Mouse (Mus musculus) hindbrain, embryonic 13.5 days (tissue): ENCODE data around the gene Cab39l. TPM values are rescaled to one million over a fixed set of nuclear protein-coding genes. Genes with fewer than 3 reads are reported as not detected.
"Not testable (repeated sequence)": the region's sequence is repeated elsewhere in the genome, so short reads cannot be mapped to it uniquely, and the experiment has no call there.

ENCODE experiments used
- ATAC-seq: fragments of 200-750 bp; cut with Nextera tagmentation; 2 replicates; pipeline ENCODE4 v1.8.0; 2017; ENCODE audit warnings: moderate TSS enrichment; ENCODE audit not compliant: low FRiP score
- H3K27ac ChIP-seq: fragments of 300-500 bp; sonication (generic); 2 replicates; pipeline ENCODE4 v1.5.1; 2015; ENCODE audit warnings: inconsistent platforms, mild to moderate bottlenecking, moderate library complexity
- H3K27me3 ChIP-seq: fragments of 300-500 bp; sonication (generic); 2 replicates; pipeline ENCODE4 v1.6.1; 2015; ENCODE audit warnings: mild to moderate bottlenecking, inconsistent platforms
- H3K36me3 ChIP-seq: fragments of 300-500 bp; sonication (generic); 2 replicates; pipeline ENCODE4 v1.6.1; 2015; ENCODE audit warnings: mild to moderate bottlenecking, inconsistent platforms
- H3K4me1 ChIP-seq: fragments of 300-500 bp; sonication (generic); replicated peaks from 2 replicates; pipeline ENCODE4 v1.6.1; 2015; ENCODE audit warnings: inconsistent platforms
- H3K4me2 ChIP-seq: fragments of 300-500 bp; sonication (generic); 2 replicates; pipeline ENCODE4 v1.6.1; 2015; ENCODE audit warnings: inconsistent platforms, mild to moderate bottlenecking, moderate library complexity
- H3K4me3 ChIP-seq: fragments of 300-500 bp; sonication (generic); 2 replicates; pipeline ENCODE4 v1.5.1; 2015; ENCODE audit warnings: mild to moderate bottlenecking, inconsistent platforms
- H3K9ac ChIP-seq: fragments of 300-500 bp; sonication (generic); 2 replicates; pipeline ENCODE4 v1.6.1; 2015; ENCODE audit warnings: mild to moderate bottlenecking, inconsistent platforms
- H3K9me3 ChIP-seq: fragments of 300-500 bp; sonication (generic); 2 replicates; pipeline ENCODE4 v1.6.1; 2016; ENCODE audit warnings: inconsistent platforms
- WGBS: fragments of 180-500 bp; shearing (Covaris S2); methylation state at CpG from one replicate; pipeline ENCODE4 v1.1.7; 2015; 5-methylcytosine and 5-hydroxymethylcytosine counted together
- polyA plus RNA-seq: library from polyadenylated mRNA; unstranded; fragments of >200 nt; fragmentation: Nextera tagmentation; extraction: Ambion mirVana; gene quantifications from 2 replicates; pipeline ENCODE4 v1.2.1, GENCODE M21; 2015

Cab39l gene
- polyA plus RNA-seq = 27.8 and 32.4 TPM in 2 replicates

DNA sequence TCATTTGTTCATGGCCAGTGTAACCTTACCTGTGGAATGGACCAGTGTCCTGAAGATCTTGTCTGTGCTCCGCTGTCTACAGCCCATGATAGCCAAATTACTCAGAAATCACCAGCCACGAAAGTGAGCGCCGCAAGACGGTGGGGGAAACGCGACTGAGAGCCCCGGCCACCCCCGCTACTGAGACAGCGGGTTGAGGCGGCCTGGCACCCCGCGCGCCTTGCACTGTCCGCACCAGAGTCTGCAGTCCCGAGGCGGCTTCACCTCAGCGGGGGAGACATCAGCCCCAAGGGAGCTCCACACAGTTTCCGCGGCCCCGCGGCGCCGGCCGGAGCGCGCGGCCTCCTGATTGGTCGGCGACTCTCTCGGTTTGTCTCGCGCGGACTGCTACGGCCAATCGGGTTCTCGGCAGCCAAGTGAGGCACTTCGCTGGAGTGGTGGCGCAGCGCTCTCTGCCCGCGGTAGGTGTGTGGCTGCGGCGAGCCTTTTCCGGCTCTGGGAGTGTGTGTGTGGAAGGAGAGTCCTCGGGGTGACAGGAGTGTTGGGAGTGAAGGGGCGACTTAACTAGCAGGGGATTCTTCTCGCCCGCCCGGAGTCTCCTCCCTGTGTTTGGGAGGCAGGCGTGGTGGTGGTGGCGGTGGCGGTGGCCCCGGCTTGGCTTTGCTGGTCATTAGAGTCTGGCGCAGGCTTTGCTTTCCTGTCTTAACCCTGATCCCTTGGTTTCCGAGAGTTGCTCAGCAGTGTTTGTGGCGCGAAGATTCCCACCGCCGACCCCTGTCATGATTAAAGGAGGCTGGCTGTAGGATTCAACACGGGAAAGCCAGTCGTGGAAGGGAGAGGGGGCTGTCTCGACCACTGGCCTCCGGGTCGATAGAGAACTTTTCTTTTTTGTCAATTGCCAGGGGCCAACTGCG lies at the start of gene Cab39l, which contains the start of gene Setdb2:
Gene Cab39l, plus strand, starts transcription at position 415 of the 914 bp plus-strand sequence.
Gene Setdb2, minus strand, starts transcription at position 327 of the 914 bp plus-strand sequence.
- peak within 1 kb of the TSS; percentile 66 for H3K4me3 ChIP-seq
- H3K27me3 ChIP-seq = no peaks in the 10 kb centered on the region
- peak; percentile 100 for ATAC-seq
- peaks cover 17% of the 10 kb centered on the region for H3K4me1 ChIP-seq
- WGBS = under 1% methylated on average over 65 of the region's 66 CpGs
- H3K9ac ChIP-seq = peak within 1 kb of the TSS; percentile 83
- H3K36me3 ChIP-seq = no peaks in the 10 kb centered on the region
- H3K9me3 ChIP-seq = no peaks in the 10 kb centered on the region
- peak within 1 kb of the TSS; percentile 83 for H3K27ac ChIP-seq
- H3K4me2 ChIP-seq = peak within 1 kb of the TSS; percentile 88

GRCm38 (mm10) chr14:59395281-59395680 lies 45.5 kb upstream of the Cab39l start, which contains the start of gene Phf11c:
Phf11c (minus strand) TSS chr14:59395381.
- no peak within 1 kb of the TSS for H3K4me3 ChIP-seq
- H3K36me3 ChIP-seq = no peaks in the 10 kb centered on the region
- H3K27me3 ChIP-seq = no peaks in the 10 kb centered on the region
- no peak for ATAC-seq
- WGBS = 95% methylated on average over 3 of the region's 3 CpGs
- H3K27ac ChIP-seq = no peak within 1 kb of the TSS
- no peak within 1 kb of the TSS for H3K9ac ChIP-seq
- H3K4me1 ChIP-seq = no peaks in the 10 kb centered on the region
- no peak within 1 kb of the TSS for H3K4me2 ChIP-seq
- H3K9me3 ChIP-seq = no peaks in the 10 kb centered on the region

- Histone ChIP-seq H3K9me3 (no peaks in the 10 kb centered on the region), H3K27ac (no peak overlapping the region), H3K9ac (no peak overlapping the region), H3K4me2 (no peak overlapping the region), H3K27me3 (no peaks in the 10 kb centered on the region), H3K36me3 (peaks cover 3% of the 10 kb centered on the region; the same call in 1 of the 2 replicates), H3K4me1 (no peaks in the 10 kb centered on the region), H3K4me3 (no peak overlapping the region)
- no peak for ATAC-seq
- 83% methylated on average over 2 of the region's 2 CpGs for WGBS
These were observed 43.8 kb upstream of the Cab39l start for GRCm38 (mm10) chr14:59396999-59397398.

DNA sequence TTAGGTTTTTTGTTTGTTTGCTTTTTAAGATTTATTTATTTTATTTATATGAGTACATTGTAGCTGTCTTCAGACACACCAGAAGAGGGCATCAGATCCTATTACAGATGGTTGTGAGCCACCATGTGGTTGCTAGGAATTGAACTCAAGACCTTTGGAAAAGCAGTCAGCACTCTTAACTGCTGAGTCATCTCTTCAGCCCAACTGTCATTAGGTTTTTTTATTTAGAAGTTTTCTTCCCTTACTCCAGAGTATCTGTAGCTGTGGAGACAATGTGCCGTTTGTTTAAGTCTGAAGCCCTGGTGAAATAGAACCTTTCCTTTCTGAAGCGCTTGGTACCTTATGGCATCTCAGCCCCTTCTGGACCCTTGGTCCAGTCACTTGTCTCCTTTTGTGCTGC lies 25.8 kb upstream of the Cab39l start:
- not testable (repeated sequence) for ATAC-seq, H3K9me3 ChIP-seq, H3K27me3 ChIP-seq, H3K4me3 ChIP-seq, H3K27ac ChIP-seq, H3K9ac ChIP-seq, H3K4me2 ChIP-seq, H3K4me1 ChIP-seq
- WGBS = 90% methylated on average over 2 of the region's 2 CpGs
- H3K36me3 ChIP-seq = peaks cover 20% of the 10 kb centered on the region

- Histone ChIP-seq H3K4me2 (no peak overlapping the region), H3K27me3 (no peaks in the 10 kb centered on the region), H3K9ac (no peak overlapping the region), H3K9me3 (no peaks in the 10 kb centered on the region), H3K4me3 (no peak overlapping the region), H3K4me1 (no peaks in the 10 kb centered on the region), H3K36me3 (peaks cover 20% of the 10 kb centered on the region), H3K27ac (no peak overlapping the region)
- WGBS = 90% methylated on average over 4 of the region's 4 CpGs
- no peak for ATAC-seq
These were observed 22.6 kb upstream of the Cab39l start for GRCm38 (mm10) chr14:59418171-59418570.

DNA sequence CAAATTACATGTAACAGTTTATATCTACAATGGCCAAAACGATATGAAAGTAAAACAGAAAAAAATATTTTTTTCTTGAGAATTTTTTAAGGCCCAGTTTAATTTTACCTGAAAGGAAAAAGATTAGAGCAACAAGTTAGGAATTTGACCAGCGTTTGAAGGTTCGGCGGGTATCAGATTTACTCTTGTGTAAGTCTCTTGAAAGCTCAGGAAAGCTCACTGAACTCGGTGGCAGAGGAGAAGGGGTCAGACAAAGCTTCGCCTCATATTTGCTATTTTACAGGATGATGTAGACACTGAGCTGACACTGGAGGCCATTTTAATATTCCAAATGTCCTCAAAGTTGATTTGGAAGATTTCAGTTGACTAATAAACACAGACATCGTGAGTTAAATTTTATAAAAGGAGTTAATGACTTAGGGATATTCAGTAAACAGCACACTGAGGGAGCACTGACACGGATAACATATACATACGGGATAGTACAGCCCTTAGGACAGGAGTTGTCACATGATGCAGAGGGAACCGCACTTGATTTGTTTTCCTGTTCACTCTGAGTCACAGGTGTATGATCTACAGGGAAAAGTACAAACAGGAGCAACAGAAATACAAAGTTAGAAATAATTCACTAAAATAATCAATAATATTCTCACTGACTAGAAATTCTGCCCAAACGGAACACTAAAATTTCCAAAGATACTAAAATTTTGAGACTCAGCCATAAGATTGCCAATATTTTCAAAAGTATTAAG lies 17.7 kb upstream of the Cab39l start:
- Histone ChIP-seq H3K4me2 (no peak overlapping the region), H3K4me1 (no peaks in the 10 kb centered on the region), H3K9me3 (no peaks in the 10 kb centered on the region), H3K27me3 (no peaks in the 10 kb centered on the region), H3K36me3 (0 out of 2 replicates have a peak, but pooled peaks cover 2% of the 10 kb centered on the region), H3K9ac (no peak overlapping the region), H3K27ac (no peak overlapping the region), H3K4me3 (no peak overlapping the region)
- WGBS = 92% methylated on average over 11 of the region's 11 CpGs
- ATAC-seq = no peak

GRCm38 (mm10) chr14:59430556-59430955 lies 10.2 kb upstream of the Cab39l start:
- Histone ChIP-seq H3K4me2 (no peak overlapping the region), H3K4me1 (no peaks in the 10 kb centered on the region), H3K27ac (no peak overlapping the region), H3K36me3 (0 out of 2 replicates have a peak, but pooled peaks cover 3% of the 10 kb centered on the region), H3K9ac (no peak overlapping the region), H3K27me3 (no peaks in the 10 kb centered on the region), H3K9me3 (no peaks in the 10 kb centered on the region), H3K4me3 (no peak overlapping the region)
- no peak for ATAC-seq
- 79% methylated on average over 1 of the region's 1 CpGs for WGBS

- no peak for ATAC-seq
- Histone ChIP-seq H3K4me2 (no peak overlapping the region), H3K27ac (no peak overlapping the region), H3K36me3 (0 out of 2 replicates have a peak, but pooled peaks cover 2% of the 10 kb centered on the region), H3K4me1 (no peaks in the 10 kb centered on the region), H3K4me3 (no peak overlapping the region), H3K9ac (no peak overlapping the region), H3K9me3 (no peaks in the 10 kb centered on the region), H3K27me3 (no peaks in the 10 kb centered on the region)
- WGBS = 69% methylated on average over 2 of the region's 2 CpGs
These were observed 6.9 kb upstream of the Cab39l start for GRCm38 (mm10) chr14:59433902-59434301.

- Histone ChIP-seq H3K27me3 (no peaks in the 10 kb centered on the region), H3K4me1 (peaks cover 11% of the 10 kb centered on the region), H3K4me3 (no peak overlapping the region), H3K9me3 (no peaks in the 10 kb centered on the region), H3K9ac (no peak overlapping the region), H3K36me3 (no peaks in the 10 kb centered on the region), H3K27ac (no peak overlapping the region), H3K4me2 (no peak overlapping the region)
- no peak for ATAC-seq
These were observed 5.6 kb upstream of the Cab39l start for GRCm38 (mm10) chr14:59435206-59435605.

- no peak for ATAC-seq
These were observed 3.4 kb upstream of the Cab39l start for GRCm38 (mm10) chr14:59437398-59437797.

DNA sequence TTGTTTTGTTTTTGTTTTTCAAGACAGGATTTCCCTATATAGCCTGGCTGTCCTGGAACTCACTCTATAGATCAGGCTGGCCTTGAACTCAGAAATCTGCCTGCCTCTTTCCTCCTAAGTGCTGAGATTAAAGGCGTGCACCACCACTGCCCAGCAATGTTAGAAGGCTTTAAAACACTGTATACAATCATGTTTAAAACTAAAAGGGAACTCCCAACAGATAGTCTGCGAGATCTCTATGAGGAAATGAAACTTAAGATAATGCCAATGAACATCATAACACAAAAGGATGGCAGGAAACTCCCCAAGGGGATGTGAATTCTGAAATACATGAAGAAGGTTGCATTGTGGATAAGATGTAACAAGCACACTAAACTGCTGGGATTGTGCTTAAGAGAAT lies 2.3 kb upstream of the Cab39l start:
- no peak overlapping the region for H3K4me2 ChIP-seq
- no peak for ATAC-seq
- WGBS = 87% methylated on average over 2 of the region's 2 CpGs
- no peak overlapping the region for H3K27ac ChIP-seq
- H3K9ac ChIP-seq = no peak overlapping the region
- H3K4me1 ChIP-seq = peaks cover 17% of the 10 kb centered on the region
- H3K36me3 ChIP-seq = no peaks in the 10 kb centered on the region
- H3K9me3 ChIP-seq = no peaks in the 10 kb centered on the region
- no peak overlapping the region for H3K4me3 ChIP-seq
- H3K27me3 ChIP-seq = no peaks in the 10 kb centered on the region

More at GRCm38 (mm10) chr14:59437398-59437797, 3.4 kb upstream of the Cab39l start:
- Histone ChIP-seq H3K9me3 (no peaks in the 10 kb centered on the region), H3K36me3 (no peaks in the 10 kb centered on the region), H3K27me3 (no peaks in the 10 kb centered on the region), H3K4me1 (peaks cover 17% of the 10 kb centered on the region), H3K4me3 (no peak overlapping the region), H3K9ac (no peak overlapping the region), H3K4me2 (no peak overlapping the region), H3K27ac (no peak overlapping the region)
- WGBS = 93% methylated on average over 3 of the region's 3 CpGs

- 24% methylated on average over 7 of the region's 7 CpGs for WGBS
- Histone ChIP-seq H3K36me3 (no peaks in the 10 kb centered on the region), H3K4me1 (peaks cover 17% of the 10 kb centered on the region), H3K27ac (no peak overlapping the region), H3K9ac (peak overlapping the region; percentile 83), H3K4me2 (peak overlapping the region; percentile 88), H3K27me3 (no peaks in the 10 kb centered on the region), H3K9me3 (no peaks in the 10 kb centered on the region), H3K4me3 (peak overlapping the region; percentile 66)
- ATAC-seq = no peak
These were observed 733 bp upstream of the Cab39l start for GRCm38 (mm10) chr14:59440039-59440438.
